Mouse (Mus musculus) layer of hippocampus, adult 2 months (tissue): Measurements from ENCODE around the gene Nrsn2. TPM values are rescaled to one million over a fixed set of nuclear protein-coding genes. Genes with fewer than 3 reads are reported as not detected.

Source experiments
- DNase-seq, 2 experiments: peaks; one replicate each; pipeline ENCODE4 v3.0.0; 2022; ENCODE audit warnings: low spot score in 2 of 2
- H3K27ac ChIP-seq: fragments of 200-600 bp; 2 replicates; pipeline ENCODE4 v1.8.1; 2022
- H3K4me3 ChIP-seq: fragments of 200-600 bp; 2 replicates; pipeline ENCODE4 v1.8.1; 2022; ENCODE audit warnings: mild to moderate bottlenecking
- CTCF ChIP-seq: fragments of 200-600 bp; conservative IDR thresholded peaks from 2 replicates; pipeline ENCODE4 v1.8.1; 2022; ENCODE audit warnings: antibody characterized with exemption, mild to moderate bottlenecking, moderate library complexity
- total RNA-seq, 2 experiments: library from RNA; stranded (reverse); gene quantifications; 2 replicates each; pipeline ENCODE4 v1.2.3; 2021

The Nrsn2 gene
- total RNA-seq, 2 experiments from 2014 or later = 66.3 to 83.0 TPM

DNA sequence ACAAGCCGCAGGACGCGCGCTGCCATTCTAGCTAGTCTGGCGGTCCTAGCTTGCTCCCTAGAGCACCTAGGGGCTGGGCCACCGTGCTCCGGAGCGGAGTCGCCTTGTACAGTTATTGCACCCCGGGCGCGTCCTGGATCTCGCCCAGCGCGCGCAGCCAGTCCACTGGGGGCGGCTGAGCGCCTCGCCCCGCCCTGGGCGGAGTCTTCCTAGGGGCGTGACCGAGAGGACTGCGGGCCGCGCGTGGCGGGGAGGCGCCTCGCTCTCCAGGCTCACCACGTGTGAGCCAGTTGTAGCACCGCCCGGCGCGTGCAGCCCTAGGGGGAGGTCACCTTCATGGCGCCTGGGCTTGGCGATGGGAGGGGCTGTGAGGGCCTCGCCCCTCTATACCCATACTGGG, 22.3 kb upstream of the Nrsn2 start:
- peak overlapping the region; percentile 93 for H3K27ac ChIP-seq
- peak overlapping the region; percentile 60 for H3K4me3 ChIP-seq
- DNase-seq = peak; percentile 89 to 90
- peak; percentile 46 for TF ChIP-seq CTCF

DNA sequence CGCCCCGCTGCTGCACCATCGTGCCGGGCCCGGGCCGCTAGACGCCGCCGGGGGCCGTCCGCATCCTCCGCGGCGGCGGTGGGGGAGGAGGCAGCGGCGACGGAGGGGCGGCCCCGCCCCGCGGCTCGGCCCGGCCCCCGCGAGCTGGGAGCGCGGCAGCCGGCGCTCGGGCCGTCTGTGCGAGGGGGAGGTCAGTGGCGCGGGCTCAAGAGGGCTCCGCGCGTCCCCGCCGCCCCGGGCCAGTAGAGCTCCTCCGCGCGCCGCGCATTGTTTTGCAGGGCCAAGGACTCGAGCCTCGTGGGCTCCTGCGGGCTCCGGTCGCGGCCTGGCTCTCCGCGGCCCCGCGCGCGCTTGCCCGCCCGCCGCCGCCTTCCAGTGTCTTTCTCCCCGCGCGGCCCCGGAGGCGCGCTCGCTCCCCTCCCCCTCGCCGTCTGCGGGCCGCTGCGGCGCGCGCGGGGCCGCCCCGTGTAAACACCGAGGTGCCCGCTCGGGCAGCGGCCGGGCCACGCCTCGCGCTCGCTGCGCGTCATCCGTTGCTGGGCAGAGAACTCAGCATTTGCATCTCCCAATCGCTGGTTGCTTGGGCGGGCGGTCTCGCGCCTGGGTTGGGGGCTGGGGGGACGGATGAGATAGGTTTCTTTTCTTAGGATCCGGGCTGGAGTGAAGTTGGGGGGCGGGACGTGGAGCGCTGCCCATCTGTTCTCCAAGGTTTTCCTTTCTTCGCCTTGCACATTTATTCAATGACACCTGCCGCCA, 21.4 kb upstream of the Nrsn2 start, which contains the start of gene Sox12:
TSS of gene Sox12 (minus strand) at position 384 of the 756 bp plus-strand sequence.
- Histone ChIP-seq H3K4me3 (peak within 1 kb of the TSS; percentile 90), H3K27ac (peak within 1 kb of the TSS; percentile 99)
- no peak for TF ChIP-seq CTCF
- peak; percentile 97 to 99 for DNase-seq

DNA sequence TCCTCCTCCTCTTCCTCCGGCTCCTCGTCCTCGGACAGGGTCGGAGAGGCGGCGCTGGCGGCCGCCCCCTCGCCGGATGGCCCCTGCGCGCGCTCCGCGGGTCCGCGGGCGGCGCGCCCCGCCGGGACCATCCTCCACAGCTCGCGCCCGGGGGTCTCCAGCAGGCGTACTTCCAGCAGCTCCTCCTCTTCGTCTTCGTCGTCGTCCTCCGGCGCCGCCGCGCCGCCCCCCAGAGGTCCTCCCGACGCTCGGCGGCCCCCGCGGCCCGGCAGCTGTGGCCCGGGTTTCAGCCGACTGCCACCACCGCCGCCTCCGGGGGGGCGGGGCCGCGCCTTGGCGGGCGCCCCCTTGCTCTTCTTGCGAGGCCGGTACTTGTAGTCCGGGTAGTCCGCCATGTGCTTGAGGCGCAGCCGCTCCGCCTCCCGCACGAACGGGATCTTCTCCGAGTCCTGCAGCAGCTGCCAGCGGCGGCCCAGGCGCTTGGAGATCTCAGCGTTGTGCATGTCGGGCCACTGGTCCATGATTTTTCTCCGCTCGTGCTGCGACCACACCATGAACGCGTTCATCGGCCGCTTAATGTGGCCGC, 20.7 kb upstream of the Nrsn2 start:
- Histone ChIP-seq H3K27ac (peak overlapping the region; percentile 99), H3K4me3 (peak overlapping the region; percentile 90)
- peak; percentile 83 to 87 for DNase-seq
- TF ChIP-seq CTCF = no peak

DNA sequence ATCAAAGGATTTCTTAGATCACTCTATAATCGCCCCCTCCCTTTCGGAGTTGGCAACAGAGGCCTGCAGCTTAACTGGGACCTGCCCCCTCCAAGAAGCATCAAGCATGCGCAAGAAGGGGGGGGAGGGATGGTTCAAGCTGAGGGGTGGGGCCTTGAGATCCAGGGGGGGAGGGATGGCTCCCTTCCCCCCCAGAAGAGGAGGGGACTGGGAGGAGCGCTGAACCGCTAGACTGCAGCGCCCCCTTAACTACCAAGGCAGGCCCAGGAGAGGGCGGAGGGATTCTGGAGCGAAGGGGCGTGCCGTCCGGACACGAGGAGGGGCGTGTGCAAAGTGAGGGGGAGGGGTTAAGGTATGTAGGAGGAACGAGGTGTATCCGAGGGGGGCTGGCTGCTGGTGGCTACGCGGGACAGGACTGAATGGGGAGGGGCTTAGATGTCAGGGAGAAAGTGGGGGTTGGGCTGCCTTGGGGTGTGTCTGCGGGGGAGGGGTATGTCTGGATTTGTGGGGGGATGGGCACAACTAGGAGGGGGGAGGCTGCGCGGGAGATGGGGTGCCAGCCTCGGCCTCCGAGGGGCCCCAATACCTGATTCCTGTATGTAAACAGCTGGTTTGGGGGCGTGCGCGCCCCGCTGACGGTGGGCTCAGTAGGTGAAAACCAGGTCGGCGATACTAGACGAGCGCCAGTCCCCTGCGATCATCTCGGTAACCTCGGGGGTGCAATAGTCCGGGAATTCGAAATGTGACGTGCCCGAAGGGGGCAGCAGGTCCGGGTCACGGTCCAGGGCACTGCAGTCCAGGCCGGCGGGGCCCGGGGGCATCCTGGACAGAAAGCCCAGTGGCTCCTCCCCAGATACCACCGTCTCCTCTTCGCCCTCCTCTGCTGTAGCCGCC, 19.9 kb upstream of the Nrsn2 start:
- TF ChIP-seq CTCF = peak; percentile 66
- H3K4me3 ChIP-seq = peak overlapping the region; percentile 90
- H3K27ac ChIP-seq = peak overlapping the region; percentile 99
- peak; percentile 86 to 95 for DNase-seq

DNA sequence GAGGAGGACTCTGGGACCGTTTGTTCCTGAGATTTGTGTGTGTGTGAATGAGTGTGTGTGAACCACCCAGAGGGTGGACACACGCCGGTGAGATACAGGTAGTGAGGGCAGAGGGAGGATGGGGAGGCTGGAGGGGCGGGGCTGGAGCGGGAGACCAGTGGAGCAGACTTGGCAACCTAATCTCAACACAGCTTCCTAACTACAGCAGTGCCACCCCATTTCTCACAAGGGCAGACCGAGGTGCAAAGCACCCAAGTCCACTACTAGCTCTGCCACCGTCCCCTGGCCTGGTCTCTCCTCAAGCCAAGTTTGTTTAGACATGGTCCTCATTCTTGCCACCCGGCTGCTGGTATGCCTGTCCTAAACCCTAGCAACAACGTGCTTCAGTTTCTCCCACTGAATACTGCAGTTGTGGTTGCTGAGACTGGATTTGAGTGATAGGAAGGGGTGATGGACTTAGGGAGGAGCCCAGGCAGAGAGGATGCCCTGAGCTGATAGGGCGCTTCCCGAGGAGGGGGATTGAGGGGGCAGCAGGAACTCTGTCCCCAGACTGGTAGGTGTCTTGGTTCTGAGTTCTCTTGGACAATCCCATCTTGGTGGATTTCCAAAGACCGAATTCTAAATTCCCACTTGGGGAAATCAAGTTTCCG, 19.0 kb upstream of the Nrsn2 start:
- DNase-seq = peak; percentile 10 to 16
- Histone ChIP-seq H3K27ac (peak overlapping the region; percentile 99), H3K4me3 (peak overlapping the region; percentile 90)
- TF ChIP-seq CTCF = no peak

DNA sequence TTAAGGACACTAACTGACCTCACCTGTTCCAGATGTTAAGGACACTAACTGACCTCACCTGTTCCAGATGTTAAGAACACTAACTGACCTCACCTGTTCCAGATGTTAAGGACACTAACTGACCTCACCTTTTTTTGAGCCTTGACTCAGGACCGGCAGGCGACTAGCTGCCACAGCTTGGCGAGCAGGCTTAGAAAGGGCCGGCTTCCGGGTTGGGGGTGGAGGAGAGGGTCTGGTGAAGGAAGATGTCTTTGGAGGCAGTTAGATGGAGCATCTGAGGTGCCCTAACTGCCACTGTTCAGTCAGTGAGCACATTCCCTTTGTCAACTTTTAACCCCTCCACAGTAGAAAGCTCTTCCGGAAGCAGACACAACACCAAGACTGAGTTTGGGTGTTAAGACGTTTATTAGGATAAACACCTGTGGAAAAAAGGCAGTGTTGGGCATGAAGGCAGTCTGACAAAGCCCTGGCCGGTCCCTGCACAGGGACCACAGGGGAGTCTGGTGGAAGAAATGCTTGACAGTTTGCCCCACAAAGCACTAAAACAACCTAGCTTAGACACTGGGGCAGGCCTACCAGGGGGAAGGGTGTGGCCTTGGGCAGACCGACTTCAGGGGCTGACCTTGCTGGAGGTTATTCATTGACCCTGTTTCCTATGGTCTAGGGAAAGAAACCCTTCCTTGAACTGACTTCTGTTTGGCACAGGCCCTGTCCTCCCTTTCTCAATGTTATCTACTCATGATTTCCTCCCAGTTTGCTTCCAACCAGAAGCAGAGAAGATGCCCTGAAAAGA, 17.0 kb upstream of the Nrsn2 start:
- TF ChIP-seq CTCF = no peak
- no peak overlapping the region for H3K4me3 ChIP-seq
- no peak for DNase-seq
- H3K27ac ChIP-seq = no peak overlapping the region

DNA sequence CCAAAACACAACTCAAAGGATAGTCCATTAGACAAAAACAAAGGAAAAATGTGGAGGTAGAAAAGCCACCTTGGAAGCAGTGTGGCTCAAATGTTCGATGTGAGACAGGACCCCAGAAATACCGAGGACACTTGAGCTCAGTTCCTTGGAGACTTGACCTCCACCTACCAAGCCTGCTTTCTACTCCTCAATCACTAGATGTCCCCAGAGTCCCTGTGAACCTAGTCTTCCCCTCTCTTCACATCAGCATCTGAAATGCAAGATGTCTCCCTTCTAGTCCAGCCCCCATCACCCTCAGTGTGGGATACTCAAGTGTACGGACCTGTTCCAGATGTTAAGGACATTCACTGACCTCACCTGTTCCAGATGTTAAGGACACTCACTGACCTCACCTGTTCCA, 16.3 kb upstream of the Nrsn2 start:
- TF ChIP-seq CTCF = peak; percentile 87
- peak; percentile 33 to 63 for DNase-seq
- Histone ChIP-seq H3K27ac (no peak overlapping the region), H3K4me3 (no peak overlapping the region)

DNA sequence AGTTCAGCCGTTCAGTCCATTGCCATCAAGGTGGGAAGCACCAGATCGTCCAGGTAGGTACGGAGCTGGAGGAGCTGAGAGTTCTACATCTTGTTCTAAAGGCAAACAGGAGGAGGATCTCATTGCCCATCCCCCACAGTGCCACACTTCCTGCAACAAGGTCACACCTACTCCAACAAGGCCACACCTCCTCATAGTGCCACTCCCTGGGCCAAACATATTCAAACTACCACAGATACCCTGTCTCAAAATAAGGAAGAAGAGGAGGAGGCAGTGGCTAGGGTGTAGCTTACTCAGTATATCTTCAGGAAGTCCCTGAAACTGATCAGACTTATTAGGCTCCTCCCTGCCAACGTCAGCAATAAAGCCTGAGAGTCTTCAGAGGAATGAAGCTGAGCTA, 7.8 kb upstream of the Nrsn2 start:
- no peak for TF ChIP-seq CTCF
- no peak for DNase-seq
- Histone ChIP-seq H3K27ac (no peak overlapping the region), H3K4me3 (no peak overlapping the region)

DNA sequence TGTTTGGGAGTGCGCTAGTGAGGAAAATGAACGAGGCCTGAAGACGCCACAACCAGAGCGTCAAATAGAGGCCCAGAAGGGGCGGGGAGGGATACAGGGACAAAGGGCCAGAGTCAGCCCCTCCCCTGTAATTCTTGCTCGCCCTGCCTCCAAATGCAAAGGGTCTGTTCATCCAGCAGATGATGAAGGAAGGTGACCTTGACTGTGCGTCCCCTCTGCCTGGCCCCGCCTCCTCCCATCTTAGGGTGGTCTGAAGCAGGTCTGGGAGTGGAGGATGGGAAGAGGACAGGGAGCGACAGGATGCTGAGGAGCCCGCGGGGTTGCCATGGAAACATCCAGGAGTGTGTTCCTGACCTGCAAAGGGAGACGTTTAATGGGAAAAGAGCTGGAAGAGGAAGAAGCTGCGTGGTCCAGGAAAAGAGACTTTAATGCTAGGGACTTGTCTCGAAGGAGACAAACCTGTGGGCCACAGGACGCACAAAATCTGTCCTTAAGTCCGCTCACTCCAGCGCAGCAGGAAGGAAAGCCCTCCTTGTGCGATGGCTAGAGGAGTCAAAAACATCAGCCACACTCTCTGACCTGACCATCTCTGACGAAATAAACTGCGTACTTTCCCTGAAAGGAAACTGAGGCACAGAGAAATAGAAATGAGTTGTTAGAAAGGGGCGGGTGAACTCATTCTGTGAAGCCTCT, 640 bp downstream of the Nrsn2 start:
- Histone ChIP-seq H3K27ac (peak overlapping the region; percentile 74), H3K4me3 (peak overlapping the region; percentile 49)
- DNase-seq = peak; percentile 40 to 53
- TF ChIP-seq CTCF = no peak

DNA sequence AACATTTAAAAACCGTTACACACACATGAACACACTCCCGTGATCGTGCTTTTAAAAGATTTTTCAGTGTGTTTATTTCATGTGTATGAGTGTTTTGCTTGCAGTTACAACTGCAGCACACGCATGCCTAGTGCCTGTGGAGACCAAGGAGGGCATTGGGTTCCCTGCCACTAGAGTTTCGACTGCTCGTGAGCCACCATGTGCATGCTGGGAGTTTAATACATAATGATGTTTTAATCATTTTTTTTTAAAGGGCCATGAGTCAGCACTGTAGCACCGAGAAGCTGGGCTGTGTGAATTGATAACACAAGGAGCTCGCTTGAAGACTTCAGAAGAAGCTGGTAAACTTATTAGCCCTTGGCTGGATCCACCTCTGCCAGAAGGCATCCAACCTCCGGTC, 2.9 kb downstream of the Nrsn2 start:
- DNase-seq = no peak
- Histone ChIP-seq H3K27ac (no peak overlapping the region), H3K4me3 (no peak overlapping the region)
- TF ChIP-seq CTCF = no peak

DNA sequence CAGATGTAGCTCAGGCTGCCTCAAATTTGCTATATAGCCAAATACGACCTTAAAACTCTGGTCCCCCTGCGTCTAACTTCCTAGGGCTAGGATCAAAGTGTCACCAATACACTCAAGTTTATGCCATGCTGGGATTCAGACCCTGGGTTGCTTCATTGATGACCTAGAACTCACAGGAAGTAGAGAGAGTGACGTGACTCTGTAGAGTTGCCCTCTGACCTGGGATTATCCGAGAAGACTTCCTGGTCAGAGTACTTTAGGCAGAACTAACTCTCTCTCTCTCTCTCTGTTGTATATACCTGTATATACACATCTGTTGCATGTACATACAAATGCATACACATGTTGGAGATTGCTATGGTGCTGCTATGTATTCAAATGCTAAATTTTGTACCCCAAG, 3.8 kb downstream of the Nrsn2 start:
- no peak for TF ChIP-seq CTCF

More for the DNA sequence above, 3.8 kb downstream of the Nrsn2 start:
- H3K27ac ChIP-seq = no peak overlapping the region
- H3K4me3 ChIP-seq = no peak overlapping the region
- no peak for DNase-seq
